Mouse (Mus musculus) MEL (cell line): ENCODE data around the gene Perp. TPM values are rescaled to one million over a fixed set of nuclear protein-coding genes. Genes with fewer than 3 reads are reported as not detected.

Source experiments
- DNase-seq: peaks from one replicate; pipeline ENCODE4 v3.0.0; 2011; ENCODE audit warnings: low read depth, low spot score
- H3K27ac ChIP-seq: 2 replicates; pipeline ENCODE4 v1.5.1; 2012; ENCODE audit warnings: low read depth, mild to moderate bottlenecking, control low read depth, low read length, moderate library complexity; ENCODE audit not compliant: control insufficient read depth
- H3K27me3 ChIP-seq, 2 experiments: fragments of 150-350 bp in 1 of 2; sonication (generic) in 1 of 2; 2 replicates each; pipeline ENCODE4 v1.6.1; 2012; ENCODE audit warnings: low read length in 2 of 2, mild to moderate bottlenecking in 2 of 2, improper control_type of control experiment in 1 of 2, moderate library complexity in 1 of 2; ENCODE audit not compliant: insufficient read depth in 2 of 2, control insufficient read depth in 1 of 2
- H3K36me3 ChIP-seq, 2 experiments: 2 replicates each; pipeline ENCODE4 v1.6.1; 2012 to 2014; ENCODE audit warnings: low read length in 2 of 2, improper control_type of control experiment in 1 of 2, inconsistent platforms in 1 of 2, mild to moderate bottlenecking in 1 of 2; ENCODE audit not compliant: insufficient read depth in 2 of 2, control insufficient read depth in 1 of 2
- H3K4me1 ChIP-seq, 2 experiments: fragments of 150-350 bp in 1 of 2; sonication (generic) in 1 of 2; 2 replicates each; pipeline ENCODE4 v1.6.1; 2012; ENCODE audit warnings: low read length in 2 of 2, improper control_type of control experiment in 1 of 2, mild to moderate bottlenecking in 1 of 2; ENCODE audit not compliant: insufficient read depth in 2 of 2, control insufficient read depth in 1 of 2
- H3K4me3 ChIP-seq, 2 experiments: fragments of 150-350 bp in 1 of 2; sonication (generic) in 1 of 2; 2 replicates each; pipeline ENCODE4 v1.5.1; 2012; ENCODE audit warnings: low read depth in 2 of 2, low read length in 2 of 2, mild to moderate bottlenecking in 2 of 2, moderate library complexity in 2 of 2, control low read depth in 1 of 2, improper control_type of control experiment in 1 of 2; ENCODE audit not compliant: control insufficient read depth in 1 of 2, insufficient read depth in 1 of 2
- H3K79me2 ChIP-seq: 2 replicates; pipeline ENCODE4 v1.6.1; 2012; ENCODE audit warnings: mild to moderate bottlenecking, low read length, moderate library complexity; ENCODE audit not compliant: control insufficient read depth, poor library complexity, insufficient read depth
- H3K9ac ChIP-seq: 2 replicates; pipeline ENCODE4 v1.6.1; 2012; ENCODE audit warnings: low read depth, mild to moderate bottlenecking, control low read depth, low read length, moderate library complexity; ENCODE audit not compliant: control insufficient read depth, poor library complexity, severe bottlenecking
- H3K9me3 ChIP-seq: fragments of 150-350 bp; sonication (generic); replicated peaks from 2 replicates; pipeline ENCODE4 v1.6.1; 2012; ENCODE audit warnings: mild to moderate bottlenecking, low read length, improper control_type of control experiment, moderate library complexity; ENCODE audit not compliant: insufficient read depth
- CHD2 ChIP-seq: IDR thresholded peaks from 2 replicates; pipeline ENCODE4 v1.6.1; 2011; ENCODE audit warnings: low read length, improper control_type of control experiment
- E2F4 ChIP-seq: IDR thresholded peaks from 2 replicates; pipeline ENCODE4 v1.6.1; 2011; ENCODE audit warnings: low read depth, low read length, improper control_type of control experiment, borderline replicate concordance
- EP300 ChIP-seq, 2 experiments: IDR thresholded peaks; 2 replicates each; pipeline ENCODE4 v1.6.1; 2011; ENCODE audit warnings: improper control_type of control experiment in 2 of 2, low read length in 2 of 2, low read depth in 1 of 2, mild to moderate bottlenecking in 1 of 2
- ETS1 ChIP-seq: IDR thresholded peaks from 2 replicates; pipeline ENCODE4 v1.6.1; 2012; ENCODE audit warnings: low read depth, mild to moderate bottlenecking, inconsistent platforms, low read length, improper control_type of control experiment, moderate library complexity
- GABPA ChIP-seq: IDR thresholded peaks from 2 replicates; pipeline ENCODE4 v1.6.1; 2012; ENCODE audit warnings: low read depth, mild to moderate bottlenecking, inconsistent platforms, low read length, improper control_type of control experiment, moderate library complexity
- JUND ChIP-seq: IDR thresholded peaks from 2 replicates; pipeline ENCODE4 v1.6.1; 2011; ENCODE audit warnings: low read depth, mild to moderate bottlenecking, improper control_type of control experiment, low read length
- KAT2A ChIP-seq: conservative IDR thresholded peaks from 2 replicates; pipeline ENCODE4 v1.6.1; 2012; ENCODE audit warnings: low read depth, low read length, improper control_type of control experiment, inconsistent platforms
- MAFK ChIP-seq: IDR thresholded peaks from 2 replicates; pipeline ENCODE4 v1.6.1; 2011; ENCODE audit warnings: low read depth, mild to moderate bottlenecking, low read length, improper control_type of control experiment, borderline replicate concordance
- MAX ChIP-seq: IDR thresholded peaks from 2 replicates; pipeline ENCODE4 v1.6.1; 2011; ENCODE audit warnings: low read length, improper control_type of control experiment
- MEF2A ChIP-seq: IDR thresholded peaks from 2 replicates; pipeline ENCODE4 v1.6.1; 2014; ENCODE audit warnings: low read depth, mild to moderate bottlenecking, inconsistent platforms, low read length, improper control_type of control experiment; ENCODE audit not compliant: poor library complexity, insufficient replicate concordance, severe bottlenecking; ENCODE audit errors: extremely low read depth
- MXI1 ChIP-seq: IDR thresholded peaks from 2 replicates; pipeline ENCODE4 v1.6.1; 2011; ENCODE audit warnings: mild to moderate bottlenecking, low read depth, low read length, improper control_type of control experiment
- MYB ChIP-seq: IDR thresholded peaks from 2 replicates; pipeline ENCODE4 v1.6.1; 2011; ENCODE audit warnings: mild to moderate bottlenecking, low read depth, low read length, improper control_type of control experiment
- MYC ChIP-seq: IDR thresholded peaks from 2 replicates; pipeline ENCODE4 v1.6.1; 2011; ENCODE audit warnings: low read depth, mild to moderate bottlenecking, low read length, improper control_type of control experiment, moderate library complexity
- NELFE ChIP-seq: IDR thresholded peaks from 2 replicates; pipeline ENCODE4 v1.6.1; 2011; ENCODE audit warnings: low read depth, low read length, improper control_type of control experiment
- POLR2A ChIP-seq, 2 experiments: IDR thresholded peaks; 2 replicates each; pipeline ENCODE4 v1.6.1; 2011 to 2012; ENCODE audit warnings: low read length in 2 of 2, mild to moderate bottlenecking in 2 of 2, control low read depth in 1 of 2, improper control_type of control experiment in 1 of 2, low read depth in 1 of 2, moderate library complexity in 1 of 2; ENCODE audit not compliant: control insufficient read depth in 1 of 2, insufficient read depth in 1 of 2, poor library complexity in 1 of 2
- POLR2AphosphoS2 ChIP-seq: IDR thresholded peaks from 2 replicates; pipeline ENCODE4 v1.6.1; 2011; ENCODE audit warnings: low read length, improper control_type of control experiment
- RCOR1 ChIP-seq: IDR thresholded peaks from 2 replicates; pipeline ENCODE4 v1.6.1; 2012; ENCODE audit warnings: low read depth, mild to moderate bottlenecking, inconsistent platforms, low read length, improper control_type of control experiment
- SIN3A ChIP-seq: IDR thresholded peaks from 2 replicates; pipeline ENCODE4 v1.6.1; 2012; ENCODE audit warnings: low read length, improper control_type of control experiment, inconsistent platforms
- SMC3 ChIP-seq: IDR thresholded peaks from 2 replicates; pipeline ENCODE4 v1.6.1; 2011; ENCODE audit warnings: low read depth, low read length, improper control_type of control experiment
- TCF12 ChIP-seq: IDR thresholded peaks from 2 replicates; pipeline ENCODE4 v1.6.1; 2014; ENCODE audit warnings: low read depth, mild to moderate bottlenecking, inconsistent platforms, low read length, improper control_type of control experiment, moderate library complexity
- USF1 ChIP-seq: IDR thresholded peaks from 2 replicates; pipeline ENCODE4 v1.6.1; 2014; ENCODE audit warnings: low read depth, mild to moderate bottlenecking, inconsistent platforms, low read length, improper control_type of control experiment, moderate library complexity
- ZC3H11A ChIP-seq: IDR thresholded peaks from 2 replicates; pipeline ENCODE4 v1.6.1; 2012; ENCODE audit warnings: low read depth, mild to moderate bottlenecking, inconsistent platforms, low read length, improper control_type of control experiment
- ZMIZ1 ChIP-seq: IDR thresholded peaks from 2 replicates; pipeline ENCODE4 v1.6.1; 2012; ENCODE audit warnings: low read depth, mild to moderate bottlenecking, inconsistent platforms, low read length, improper control_type of control experiment, moderate library complexity
- ZNF384 ChIP-seq: IDR thresholded peaks from 2 replicates; pipeline ENCODE4 v1.6.1; 2012; ENCODE audit warnings: low read depth, mild to moderate bottlenecking, inconsistent platforms, low read length, improper control_type of control experiment
- polyA plus RNA-seq, 2 experiments: library from polyadenylated mRNA; stranded (reverse) in 1 of 2; unstranded in 1 of 2; fragments of >175 nt in 1 of 2; fragments of >200 nt in 1 of 2; gene quantifications; 2 replicates each; pipeline versions ENCODE4 v1.2.1 to v1.2.4; 2012; ENCODE audit warnings: low replicate concordance in 2 of 2, low read depth in 1 of 2; ENCODE audit not compliant: insufficient read length in 2 of 2, insufficient read depth in 1 of 2, missing spikeins in 1 of 2
- total RNA-seq: library from RNA; depleted of rRNA; stranded (reverse); fragments of 300-350 nt; gene quantifications from 2 replicates; pipeline ENCODE4 v1.2.3, GENCODE M21; 2012

Gene Perp
- total and polyA plus RNA-seq, 3 experiments = not detected

DNA sequence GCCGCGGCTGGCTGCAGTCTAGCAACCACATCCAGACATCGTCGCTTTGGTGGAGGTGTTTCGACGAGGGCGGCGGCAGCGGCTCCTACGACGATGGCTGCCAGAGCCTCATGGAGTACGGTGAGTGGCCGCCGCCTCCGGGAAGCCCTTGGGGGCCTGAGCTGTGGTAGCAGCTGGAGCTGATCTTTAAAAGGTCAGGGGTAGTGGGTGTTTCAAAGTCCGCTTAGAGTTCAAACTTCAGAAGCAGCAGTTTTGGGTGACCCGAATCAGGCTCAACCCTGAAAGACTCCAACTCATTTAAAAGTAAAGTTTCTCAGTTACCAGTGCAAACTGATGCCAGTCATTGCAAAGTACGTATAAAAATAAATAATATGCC lies 455 bp downstream of the Perp start:
- H3K9ac ChIP-seq = no peak overlapping the region
- H3K79me2 ChIP-seq = no peaks in the 10 kb centered on the region
- H3K36me3 ChIP-seq = no peaks in the 10 kb centered on the region
- peaks cover 7 to 13% of the 10 kb centered on the region in 2 experiments; a peak in 3 of 4 replicates for H3K27me3 ChIP-seq
- no peaks in the 10 kb centered on the region for H3K9me3 ChIP-seq
- H3K27ac ChIP-seq = no peak overlapping the region
- no peak overlapping the region for H3K4me3 ChIP-seq
- TF ChIP-seq ZNF384 (no peak), SMC3 (no peak), ZC3H11A (no peak), GABPA (no peak), MXI1 (no peak), E2F4 (no peak), MEF2A (no peak), MYC (no peak), EP300 (IDR thresholded peaks at IDR 0.05; ENCODE audit: low read depth in 1 of 2, low read length in 2 of 2) (no peak), ZMIZ1 (no peak), MYB (no peak), ETS1 (no peak), USF1 (no peak), MAX (no peak), SIN3A (no peak), RCOR1 (no peak), MAFK (no peak), TCF12 (no peak)
- no peak for DNase-seq
- no peaks in the 10 kb centered on the region for H3K4me1 ChIP-seq

DNA sequence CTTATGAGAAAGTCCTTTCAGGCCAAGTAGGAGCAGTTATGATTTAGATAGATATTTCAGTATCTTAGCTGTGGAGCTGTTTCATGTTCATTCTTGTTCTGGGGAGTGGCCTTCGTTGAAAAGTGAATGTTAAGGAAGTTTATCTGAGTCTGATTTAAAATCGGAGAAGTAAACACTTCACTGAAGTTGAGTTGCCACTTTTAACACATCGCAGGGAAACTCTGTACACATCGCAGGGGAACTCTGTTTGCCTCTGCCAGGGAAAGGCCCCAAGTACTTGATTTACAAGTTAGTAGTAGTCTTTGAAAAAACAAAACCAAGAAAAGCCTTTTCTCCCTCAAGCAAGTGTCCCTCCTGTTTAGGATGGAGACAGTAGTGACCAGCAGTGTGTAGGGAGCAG lies 891 bp downstream of the Perp start:
- H3K27me3 ChIP-seq = peaks cover 7 to 13% of the 10 kb centered on the region in 2 experiments; a peak in 3 of 4 replicates
- H3K9ac ChIP-seq = no peak overlapping the region
- H3K79me2 ChIP-seq = no peaks in the 10 kb centered on the region
- H3K9me3 ChIP-seq = no peaks in the 10 kb centered on the region
- H3K4me3 ChIP-seq = no peak overlapping the region
- TF ChIP-seq EP300 (IDR thresholded peaks at IDR 0.05; ENCODE audit: low read depth in 1 of 2, low read length in 2 of 2) (no peak), CHD2 (no peak), ZNF384 (no peak), KAT2A (no peak), ETS1 (no peak), ZC3H11A (no peak), POLR2AphosphoS2 (no peak), NELFE (no peak), POLR2A (IDR thresholded peaks at IDR 0.05; ENCODE audit: control insufficient read depth in 1 of 2, insufficient read depth in 1 of 2, low read depth in 1 of 2, low read length in 2 of 2, poor library complexity in 1 of 2) (no peak), RCOR1 (no peak), E2F4 (no peak), JUND (no peak)
- H3K27ac ChIP-seq = no peak overlapping the region
- no peak for DNase-seq
- no peaks in the 10 kb centered on the region for H3K4me1 ChIP-seq
- H3K36me3 ChIP-seq = no peaks in the 10 kb centered on the region
